Mouse (Mus musculus) heart, postnatal 0 days (tissue): Measurements from ENCODE around the gene Glra1. TPM values are rescaled to one million over a fixed set of nuclear protein-coding genes. Genes with fewer than 3 reads are reported as not detected.

Source experiments
- ATAC-seq: fragments of 200-750 bp; cut with Nextera tagmentation; 2 replicates; pipeline ENCODE4 v1.8.0; 2017; ENCODE audit warnings: low read depth, moderate number of reproducible peaks, moderate library complexity; ENCODE audit not compliant: insufficient read depth
- DNase-seq: peaks from one replicate; pipeline ENCODE4 v3.0.0-alpha.2; 2016; ENCODE audit warnings: low spot score
- H3K27ac ChIP-seq: fragments of 300-500 bp; sonication (generic); 2 replicates; pipeline ENCODE4 v1.5.1; 2014; ENCODE audit warnings: low read depth, mild to moderate bottlenecking
- H3K27me3 ChIP-seq: fragments of 300-500 bp; sonication (generic); 2 replicates; pipeline ENCODE4 v1.6.1; 2014; ENCODE audit warnings: low read length, mixed read lengths; ENCODE audit not compliant: control insufficient read depth, insufficient read depth
- H3K36me3 ChIP-seq: fragments of 300-500 bp; sonication (generic); replicated peaks from 2 replicates; pipeline ENCODE4 v1.6.1; 2014; ENCODE audit warnings: low read length, mixed read lengths; ENCODE audit not compliant: control insufficient read depth, insufficient read depth
- H3K4me1 ChIP-seq: fragments of 300-500 bp; sonication (generic); 2 replicates; pipeline ENCODE4 v1.6.1; 2014; ENCODE audit warnings: antibody characterized with exemption; ENCODE audit not compliant: control insufficient read depth, insufficient read depth
- H3K4me2 ChIP-seq: fragments of 300-500 bp; sonication (generic); 2 replicates; pipeline ENCODE4 v1.6.1; 2014; ENCODE audit warnings: low read depth, mild to moderate bottlenecking, low read length, moderate library complexity
- H3K4me3 ChIP-seq: fragments of 300-500 bp; sonication (generic); 2 replicates; pipeline ENCODE4 v1.5.1; 2014; ENCODE audit warnings: low read depth, low read length
- H3K9ac ChIP-seq: fragments of 300-500 bp; sonication (generic); replicated peaks from 2 replicates; pipeline ENCODE4 v1.6.1; 2014; ENCODE audit warnings: low read depth, low read length, mixed read lengths
- H3K9me3 ChIP-seq: fragments of 300-500 bp; sonication (generic); replicated peaks from 2 replicates; pipeline ENCODE4 v1.6.1; 2016; ENCODE audit warnings: low read length; ENCODE audit not compliant: control insufficient read depth
- CTCF ChIP-seq: IDR thresholded peaks from 2 replicates; pipeline ENCODE4 v1.5.1; 2016; ENCODE audit warnings: antibody characterized with exemption, control low read depth, low read depth
- EP300 ChIP-seq: IDR thresholded peaks from 2 replicates; pipeline ENCODE4 v1.6.1; 2016; ENCODE audit warnings: antibody characterized with exemption, low read depth
- WGBS: fragments of 180-500 bp; shearing (Covaris S2); extraction: QIAGEN DNeasy Blood & Tissue Kit; methylation state at CpG from one replicate; pipeline ENCODE4 v1.1.7; 2014; 5-methylcytosine and 5-hydroxymethylcytosine counted together
- polyA plus RNA-seq: library from polyadenylated mRNA; unstranded; fragments of >200 nt; fragmentation: Nextera tagmentation; extraction: Ambion mirVana; gene quantifications from 2 replicates; pipeline ENCODE4 v1.2.1, GENCODE M21; 2015
- total RNA-seq: library from RNA; depleted of rRNA; stranded (reverse); fragments of >200 nt; gene quantifications from 2 replicates; pipeline ENCODE4 v1.2.3, GENCODE M21; 2014; ENCODE audit warnings: low replicate concordance

The Glra1 gene
- total and polyA plus RNA-seq, 2 experiments from 2014 or later: not detected

DNA sequence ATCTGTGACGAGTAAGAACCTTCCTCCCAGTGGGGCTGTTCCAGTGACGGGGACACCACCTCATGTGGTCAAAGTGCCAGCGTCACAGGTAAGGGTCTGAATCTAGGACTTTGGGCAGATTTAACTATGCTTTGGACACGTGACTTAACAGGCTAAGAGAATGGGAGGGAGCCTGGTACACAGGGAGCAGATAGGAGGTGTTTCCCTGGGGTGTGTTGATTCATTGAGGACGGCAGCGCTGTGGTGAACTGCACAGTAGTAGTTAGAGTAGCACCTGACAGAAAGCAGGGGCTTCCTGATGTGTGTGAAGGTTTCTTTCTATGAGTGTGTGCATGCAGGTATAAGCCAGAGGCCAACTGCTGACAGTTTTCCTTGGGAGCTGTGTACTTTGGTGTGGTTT lies 111.8 kb downstream of the Glra1 start:
- no peak overlapping the region for H3K4me3 ChIP-seq
- 83% methylated on average over 6 of the region's 6 CpGs for WGBS
- no peaks in the 10 kb centered on the region for H3K27me3 ChIP-seq
- H3K4me2 ChIP-seq: no peak overlapping the region
- no peaks in the 10 kb centered on the region for H3K4me1 ChIP-seq
- no peak for ATAC-seq
- H3K36me3 ChIP-seq: peaks cover 92% of the 10 kb centered on the region
- no peaks in the 10 kb centered on the region for H3K9me3 ChIP-seq
- no peak overlapping the region for H3K27ac ChIP-seq
- no peak overlapping the region for H3K9ac ChIP-seq
- TF ChIP-seq EP300 (no peak), CTCF (no peak)
- no peak for DNase-seq

DNA sequence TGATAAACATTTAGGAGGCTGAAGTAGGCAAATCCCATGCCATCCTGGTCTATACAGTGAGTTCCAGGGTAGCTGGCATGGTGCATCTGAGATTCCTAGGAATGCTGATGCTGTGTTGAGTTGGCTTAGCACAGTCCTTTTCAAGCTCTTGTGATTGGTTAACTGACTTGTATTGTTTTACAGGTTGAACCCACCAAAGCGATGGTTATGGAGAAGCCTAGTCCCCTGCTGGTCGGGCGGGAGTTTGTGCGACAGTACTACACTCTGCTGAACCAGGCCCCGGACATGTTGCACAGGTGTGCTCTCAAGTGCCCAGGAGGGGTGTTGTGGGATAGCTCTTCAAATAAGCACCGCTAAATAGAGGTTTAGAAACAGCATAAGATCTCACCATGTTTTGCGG lies 122.6 kb downstream of the Glra1 start:
- no peaks in the 10 kb centered on the region; the same call in 1 of the 2 replicates for H3K4me1 ChIP-seq
- DNase-seq (no peak), ATAC-seq (no peak)
- WGBS: 96% methylated on average over 7 of the region's 7 CpGs
- no peak overlapping the region for H3K4me2 ChIP-seq
- H3K4me3 ChIP-seq: no peak overlapping the region
- no peak overlapping the region for H3K9ac ChIP-seq
- H3K9me3 ChIP-seq: no peaks in the 10 kb centered on the region
- H3K36me3 ChIP-seq: peaks cover 50% of the 10 kb centered on the region
- no peak for TF ChIP-seq EP300
- TF ChIP-seq CTCF: no peak
- no peaks in the 10 kb centered on the region for H3K27me3 ChIP-seq
- no peak overlapping the region for H3K27ac ChIP-seq

DNA sequence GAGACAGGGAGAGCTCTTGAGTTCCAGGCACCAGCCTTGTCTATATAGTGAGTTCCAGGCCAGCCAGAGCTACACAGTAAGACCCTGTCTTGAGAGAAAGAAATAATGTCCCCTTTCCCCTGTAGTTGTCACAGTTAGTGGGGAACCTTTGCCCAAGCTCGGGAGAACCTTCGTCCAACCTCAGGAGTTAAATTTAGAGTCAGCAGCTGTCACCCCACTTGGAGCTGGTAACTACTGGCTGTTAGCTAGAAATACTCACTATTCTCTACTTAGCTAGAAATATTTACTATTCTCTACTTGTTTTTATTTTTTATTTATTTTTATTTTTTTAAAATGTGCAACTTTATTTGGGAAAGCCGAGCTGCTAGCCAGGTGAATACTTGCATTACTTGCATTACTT lies 134.8 kb downstream of the Glra1 start:
- no peak overlapping the region for H3K4me2 ChIP-seq
- no peak overlapping the region for H3K9ac ChIP-seq
- TF ChIP-seq EP300 (no peak), CTCF (no peak)
- H3K27ac ChIP-seq: no peak overlapping the region
- peaks cover 23% of the 10 kb centered on the region for H3K4me1 ChIP-seq
- ATAC-seq (no peak), DNase-seq (no peak)
- H3K27me3 ChIP-seq: no peaks in the 10 kb centered on the region
- 39% methylated on average over 3 of the region's 3 CpGs for WGBS
- 0 out of 2 replicates have a peak, but pooled peaks cover 3% of the 10 kb centered on the region for H3K36me3 ChIP-seq
- no peak overlapping the region for H3K4me3 ChIP-seq
- no peaks in the 10 kb centered on the region for H3K9me3 ChIP-seq

DNA sequence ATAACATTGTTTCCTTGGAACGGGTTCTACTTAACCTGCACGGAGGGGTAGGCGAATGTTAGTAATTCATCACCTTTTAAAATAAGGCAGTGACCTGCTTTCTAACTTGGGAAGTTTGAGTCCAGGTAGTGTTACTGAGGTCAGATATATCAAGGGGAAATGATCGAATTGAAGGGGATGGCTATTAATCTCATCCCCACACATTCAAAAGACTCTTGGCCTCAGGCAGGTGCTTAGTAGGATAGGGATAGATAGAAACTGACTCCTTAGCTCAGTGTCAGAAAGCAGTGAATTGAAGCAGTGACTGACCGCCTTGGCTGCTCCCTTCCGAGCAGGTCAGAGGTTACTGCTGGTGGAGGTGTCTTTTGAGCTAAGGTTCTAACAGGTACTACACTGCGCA lies 136.5 kb downstream of the Glra1 start:
- Histone ChIP-seq H3K4me2 (peak overlapping the region; percentile 82), H3K9ac (peak overlapping the region; percentile 78; the same call in 1 of the 2 replicates), H3K36me3 (0 out of 2 replicates have a peak, but pooled peaks cover 3% of the 10 kb centered on the region), H3K27me3 (no peaks in the 10 kb centered on the region), H3K27ac (no peak overlapping the region), H3K9me3 (no peaks in the 10 kb centered on the region), H3K4me3 (peak overlapping the region; percentile 65), H3K4me1 (peaks cover 27% of the 10 kb centered on the region)
- DNase-seq: no peak
- TF ChIP-seq CTCF (no peak), EP300 (no peak)
- WGBS: 84% methylated on average over 7 of the region's 7 CpGs
- ATAC-seq: no peak

DNA sequence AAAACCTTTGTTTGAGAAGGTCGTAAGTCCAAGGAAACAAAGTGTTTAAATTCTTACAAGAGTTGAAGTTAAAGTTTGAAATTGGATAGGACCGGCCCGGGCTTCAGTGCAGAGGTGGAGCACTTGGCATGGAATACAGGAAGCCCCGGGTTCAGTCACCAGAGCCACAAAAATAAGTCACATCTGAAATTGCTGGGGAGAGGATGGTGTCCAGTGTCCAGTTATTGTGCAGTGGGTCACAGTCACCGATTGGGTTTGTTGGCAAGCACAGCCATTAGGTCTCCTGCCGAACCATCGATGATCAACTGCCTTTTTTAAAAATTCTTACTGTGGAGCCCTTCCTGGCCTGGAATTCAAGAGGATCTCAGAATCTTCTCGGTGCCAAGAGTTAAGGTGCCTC lies 137.2 kb downstream of the Glra1 start:
- no peaks in the 10 kb centered on the region for H3K27me3 ChIP-seq
- H3K4me1 ChIP-seq: peaks cover 27% of the 10 kb centered on the region
- peak; percentile 30 for DNase-seq
- peak overlapping the region; percentile 65 for H3K4me3 ChIP-seq
- H3K27ac ChIP-seq: 0 out of 2 replicates have a peak overlapping the region, but pooled peaks have one; percentile 16
- no peaks in the 10 kb centered on the region for H3K9me3 ChIP-seq
- H3K9ac ChIP-seq: peak overlapping the region; percentile 78
- ATAC-seq: no peak
- H3K36me3 ChIP-seq: 0 out of 2 replicates have a peak, but pooled peaks cover 3% of the 10 kb centered on the region
- H3K4me2 ChIP-seq: peak overlapping the region; percentile 82
- 10% methylated on average over 8 of the region's 8 CpGs for WGBS
- TF ChIP-seq EP300 (no peak), CTCF (no peak)

DNA sequence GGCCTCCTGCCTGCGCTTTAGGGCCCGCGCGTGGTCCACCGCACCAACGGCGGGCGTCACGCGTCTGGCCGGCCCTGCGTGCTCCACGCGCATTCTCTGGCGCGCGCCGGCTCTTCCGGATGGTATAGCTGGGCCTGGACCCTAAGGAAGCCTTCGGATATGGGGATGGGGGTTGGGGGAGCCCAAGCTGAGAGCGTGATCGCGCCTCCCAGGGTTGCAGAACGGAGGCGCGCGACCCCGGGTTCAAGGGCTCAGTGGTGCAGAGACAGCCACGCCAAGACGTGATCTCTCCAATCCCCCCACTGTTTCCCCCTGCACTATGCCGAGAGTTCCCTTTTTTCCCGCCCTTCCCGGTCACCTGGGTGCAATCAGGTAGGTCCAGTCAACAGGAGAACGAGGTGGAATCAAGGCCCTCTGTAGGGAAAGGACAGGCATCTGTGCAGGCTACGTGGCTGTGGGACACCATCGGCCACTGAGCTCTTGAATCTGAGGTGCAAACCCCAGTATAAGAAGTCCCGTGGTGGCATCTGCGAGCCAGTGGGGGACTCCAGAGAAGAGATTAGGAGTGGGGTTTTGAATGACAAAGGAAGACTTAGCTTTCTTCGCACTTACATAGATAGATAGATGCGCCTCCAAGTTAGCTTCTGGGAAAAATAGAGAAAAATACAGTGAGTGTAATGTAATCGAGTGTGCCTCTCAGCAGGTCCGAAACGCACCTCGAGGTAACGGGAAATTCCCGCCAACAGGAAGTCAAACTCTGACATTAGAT lies 137.9 kb downstream of the Glra1 start:
- peak; percentile 1 for ATAC-seq
- Histone ChIP-seq H3K36me3 (0 out of 2 replicates have a peak, but pooled peaks cover 3% of the 10 kb centered on the region), H3K4me1 (peaks cover 27% of the 10 kb centered on the region), H3K4me3 (peak overlapping the region; percentile 65), H3K27me3 (no peaks in the 10 kb centered on the region), H3K4me2 (peak overlapping the region; percentile 82), H3K27ac (peak overlapping the region; percentile 88), H3K9me3 (no peaks in the 10 kb centered on the region), H3K9ac (peak overlapping the region; percentile 78)
- under 1% methylated on average over 33 of the region's 46 CpGs for WGBS
- peak; percentile 18 for DNase-seq
- TF ChIP-seq EP300 (no peak), CTCF (no peak)
